Mouse (Mus musculus): ENCODE measurements around the gene Prkn.

DNA sequence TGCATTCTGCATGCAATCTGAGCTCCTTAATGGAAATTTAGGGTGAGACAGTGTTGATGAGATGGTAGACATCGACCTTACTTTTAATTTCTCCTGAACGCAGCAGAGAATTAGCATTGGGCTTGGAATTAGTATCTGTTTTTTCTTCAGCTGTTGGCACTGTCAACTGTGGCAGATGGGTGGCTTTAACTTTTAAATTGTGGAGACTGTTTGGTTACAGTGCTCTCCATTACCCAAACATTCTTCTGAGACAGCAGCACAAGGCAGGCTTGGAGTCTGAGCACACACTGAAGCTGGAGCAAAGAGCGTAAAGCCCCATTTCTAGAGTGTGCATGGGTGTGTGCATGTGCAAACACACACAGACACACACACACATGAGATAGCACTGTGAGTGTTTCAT is 322.6 kb downstream of the Prkn start:
- TF ChIP-seq CTCF (IDR thresholded peaks at IDR 0.05) (no peak), POLR2A (IDR thresholded peaks at IDR 0.05; ENCODE audit: insufficient read depth, low read depth, low read length) (no peak)
